Mouse (Mus musculus) forebrain, embryonic 12.5 days (tissue): ENCODE data around the gene Ins2. TPM values are rescaled to one million over a fixed set of nuclear protein-coding genes. Genes with fewer than 3 reads are reported as not detected.

Source experiments
- ATAC-seq: fragments of 200-750 bp; cut with Nextera tagmentation; 2 replicates; pipeline ENCODE4 v1.8.0; 2017; ENCODE audit warnings: moderate TSS enrichment; ENCODE audit not compliant: low FRiP score
- H3K27ac ChIP-seq: fragments of 300-500 bp; sonication (generic); 2 replicates; pipeline ENCODE4 v1.5.1; 2016; ENCODE audit warnings: mild to moderate bottlenecking
- H3K27me3 ChIP-seq: fragments of 300-500 bp; sonication (generic); 2 replicates; pipeline ENCODE4 v1.6.1; 2016; ENCODE audit warnings: mild to moderate bottlenecking
- H3K36me3 ChIP-seq: fragments of 300-500 bp; sonication (generic); replicated peaks from 2 replicates; pipeline ENCODE4 v1.6.1; 2016; ENCODE audit warnings: mild to moderate bottlenecking
- H3K4me1 ChIP-seq: fragments of 300-500 bp; sonication (generic); 2 replicates; pipeline ENCODE4 v1.6.1; 2016
- H3K4me2 ChIP-seq: fragments of 300-500 bp; sonication (generic); 2 replicates; pipeline ENCODE4 v1.6.1; 2016; ENCODE audit warnings: mild to moderate bottlenecking, moderate library complexity
- H3K4me3 ChIP-seq: fragments of 300-500 bp; sonication (generic); replicated peaks from 2 replicates; pipeline ENCODE4 v1.5.1; 2016; ENCODE audit warnings: mild to moderate bottlenecking
- H3K9ac ChIP-seq: fragments of 300-500 bp; sonication (generic); 2 replicates; pipeline ENCODE4 v1.6.1; 2016; ENCODE audit warnings: mild to moderate bottlenecking
- H3K9me3 ChIP-seq: fragments of 300-500 bp; sonication (generic); 2 replicates; pipeline ENCODE4 v1.6.1; 2016
- WGBS: fragments of 180-500 bp; shearing (Covaris S2); methylation state at CpG from one replicate; pipeline ENCODE4 v1.1.7; 2016; 5-methylcytosine and 5-hydroxymethylcytosine counted together
- polyA plus RNA-seq: library from polyadenylated mRNA; unstranded; fragments of >200 nt; fragmentation: Nextera tagmentation; extraction: Ambion mirVana; gene quantifications from 2 replicates; pipeline ENCODE4 v1.2.1, GENCODE M21; 2016

The Ins2 gene
- polyA plus RNA-seq, 1 experiment from 2014 or later, result not detected

- Histone ChIP-seq H3K4me1 (peaks cover 40% of the 10 kb centered on the region), H3K36me3 (no peaks in the 10 kb centered on the region), H3K4me2 (no peak overlapping the region)
Measured at GRCm38 (mm10) chr7:142661811-142662210, 81.4 kb downstream of the Ins2 start.

DNA sequence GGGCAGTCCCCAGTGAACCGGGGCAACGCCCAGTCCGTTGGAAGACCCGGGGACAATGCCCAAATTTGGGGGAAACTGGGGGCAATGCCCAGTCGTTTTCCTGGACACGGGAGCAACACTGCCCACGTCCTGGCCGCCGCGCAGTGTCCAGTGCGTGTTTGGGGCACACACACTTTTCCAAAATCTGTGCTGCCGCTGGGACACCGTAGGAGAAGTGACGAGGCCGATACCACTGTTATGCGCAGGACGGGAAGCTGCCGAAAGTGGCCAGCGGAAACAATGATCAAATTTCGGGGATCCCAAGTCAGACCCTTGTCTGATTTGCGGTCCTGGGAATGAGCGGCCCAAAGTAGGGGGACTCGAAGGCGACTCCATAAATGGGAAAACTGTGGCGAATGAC lies 82.1 kb downstream of the Ins2 start:
- Histone ChIP-seq H3K9me3 (no peaks in the 10 kb centered on the region), H3K27me3 (peaks cover 96% of the 10 kb centered on the region), H3K36me3 (no peaks in the 10 kb centered on the region), H3K4me1 (peaks cover 40% of the 10 kb centered on the region), H3K4me2 (peak overlapping the region; percentile 57), H3K4me3 (peak overlapping the region; percentile 44), H3K9ac (peak overlapping the region; percentile 8; the same call in 1 of the 2 replicates), H3K27ac (no peak overlapping the region)
- under 1% methylated on average over 25 of the region's 25 CpGs for WGBS
- ATAC-seq, result no peak

More at GRCm38 (mm10) chr7:142661811-142662210, 81.4 kb downstream of the Ins2 start:
- ATAC-seq, result no peak
- no peak overlapping the region for H3K9ac ChIP-seq
- peaks cover 96% of the 10 kb centered on the region for H3K27me3 ChIP-seq
- no peak overlapping the region for H3K4me3 ChIP-seq
- H3K27ac ChIP-seq, result no peak overlapping the region
- H3K9me3 ChIP-seq, result no peaks in the 10 kb centered on the region

DNA sequence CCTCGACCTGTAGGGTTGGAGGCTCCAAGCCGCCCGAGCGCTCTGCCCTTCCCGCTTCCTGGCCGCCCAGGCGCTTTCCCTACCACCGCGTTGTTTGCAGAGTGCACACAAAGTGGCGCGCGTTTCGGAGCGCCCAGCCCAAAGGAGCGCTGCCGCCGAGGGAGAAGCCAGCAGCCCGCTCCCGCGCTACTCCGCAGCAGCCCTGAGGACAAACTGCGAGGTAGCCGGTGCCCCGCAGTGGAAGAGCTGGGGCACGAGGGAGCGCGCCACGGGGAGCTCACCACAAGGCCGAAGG lies 82.6 kb downstream of the Ins2 start:
- Histone ChIP-seq H3K27me3 (peaks cover 96% of the 10 kb centered on the region), H3K27ac (no peak overlapping the region), H3K4me2 (peak overlapping the region; percentile 57), H3K36me3 (no peaks in the 10 kb centered on the region), H3K9me3 (no peaks in the 10 kb centered on the region), H3K4me1 (peaks cover 40% of the 10 kb centered on the region), H3K9ac (peak overlapping the region; percentile 8; the same call in 1 of the 2 replicates), H3K4me3 (peak overlapping the region; percentile 44)
- under 1% methylated on average over 29 of the region's 29 CpGs for WGBS
- ATAC-seq, result no peak

DNA sequence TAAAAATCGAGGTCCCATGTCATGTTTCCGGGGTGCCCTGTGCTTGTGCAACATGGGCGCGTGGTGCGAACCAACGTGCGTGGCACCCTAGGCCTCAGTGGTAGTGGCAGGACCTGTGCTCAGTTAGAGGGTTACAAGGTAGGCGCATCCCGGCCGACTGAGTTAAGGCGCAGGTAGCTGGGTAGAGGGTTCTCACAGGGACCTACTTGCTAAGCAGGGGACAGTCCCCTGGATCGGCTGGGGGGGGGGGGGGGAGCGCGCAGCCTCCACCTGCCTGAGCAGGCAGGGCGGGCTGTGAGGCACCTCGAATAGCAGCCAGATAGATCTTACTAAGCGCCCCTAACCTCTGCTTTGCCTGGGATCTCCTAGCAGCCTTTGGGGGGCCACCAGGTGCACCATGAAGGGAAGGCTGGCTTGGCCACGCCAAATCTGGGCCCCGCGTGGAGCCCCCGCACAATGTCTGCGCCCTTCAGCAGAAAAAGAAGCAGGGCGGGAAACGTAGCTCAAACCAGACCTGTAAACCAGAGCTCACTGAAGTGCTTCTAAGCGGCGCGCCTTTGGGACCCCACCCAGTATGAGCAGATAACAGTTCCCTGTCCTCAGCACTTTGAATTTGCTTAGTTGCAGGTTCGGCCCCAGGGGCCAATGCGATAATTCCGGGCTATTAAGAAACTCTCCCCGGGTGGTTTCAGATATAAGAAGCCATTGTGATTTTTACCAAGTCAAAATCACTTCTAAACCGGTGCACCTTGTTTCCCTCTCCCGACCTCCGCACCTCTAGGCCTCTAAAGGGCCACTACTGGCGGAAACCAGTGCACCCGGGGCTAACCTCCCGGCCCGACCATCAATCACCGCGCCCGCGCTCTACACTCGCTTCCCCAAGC lies 83.2 kb downstream of the Ins2 start:
- Histone ChIP-seq H3K4me2 (peak overlapping the region; percentile 57), H3K4me3 (peak overlapping the region; percentile 44), H3K9me3 (no peaks in the 10 kb centered on the region), H3K9ac (peak overlapping the region; percentile 48; the same call in 1 of the 2 replicates), H3K36me3 (no peaks in the 10 kb centered on the region), H3K27me3 (peaks cover 96% of the 10 kb centered on the region), H3K4me1 (peaks cover 40% of the 10 kb centered on the region), H3K27ac (no peak overlapping the region)
- ATAC-seq, result no peak
- WGBS, result under 1% methylated on average over 40 of the region's 43 CpGs

DNA sequence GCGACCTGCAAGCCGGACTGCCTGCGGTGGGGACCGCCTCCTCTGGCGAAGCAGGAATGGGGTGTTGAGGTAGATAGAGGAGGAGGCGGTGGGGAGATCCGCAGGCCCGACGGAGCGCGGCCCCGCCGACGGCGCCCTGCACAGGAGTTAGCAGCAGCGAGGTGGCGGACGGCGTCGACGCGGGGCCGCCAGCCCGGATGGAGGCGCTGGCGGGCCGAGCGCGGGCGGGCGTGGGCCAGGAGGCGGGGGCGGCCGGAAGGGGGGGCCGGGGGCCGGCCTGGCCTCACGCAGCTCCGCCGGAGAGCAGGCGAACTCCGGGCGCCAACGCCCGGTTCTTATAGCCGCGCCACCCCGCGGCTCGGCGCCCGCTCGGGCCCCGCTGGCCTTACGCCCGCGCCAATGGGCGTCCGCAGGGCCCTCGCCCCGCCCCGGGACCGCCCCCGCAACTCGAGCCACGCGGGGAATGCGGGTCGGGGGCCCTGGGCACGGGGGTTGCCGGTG lies 84.0 kb downstream of the Ins2 start:
- 0 out of 2 replicates have a peak overlapping the region, but pooled peaks have one; percentile 31 for H3K27ac ChIP-seq
- WGBS, result under 1% methylated on average over 37 of the region's 70 CpGs

DNA sequence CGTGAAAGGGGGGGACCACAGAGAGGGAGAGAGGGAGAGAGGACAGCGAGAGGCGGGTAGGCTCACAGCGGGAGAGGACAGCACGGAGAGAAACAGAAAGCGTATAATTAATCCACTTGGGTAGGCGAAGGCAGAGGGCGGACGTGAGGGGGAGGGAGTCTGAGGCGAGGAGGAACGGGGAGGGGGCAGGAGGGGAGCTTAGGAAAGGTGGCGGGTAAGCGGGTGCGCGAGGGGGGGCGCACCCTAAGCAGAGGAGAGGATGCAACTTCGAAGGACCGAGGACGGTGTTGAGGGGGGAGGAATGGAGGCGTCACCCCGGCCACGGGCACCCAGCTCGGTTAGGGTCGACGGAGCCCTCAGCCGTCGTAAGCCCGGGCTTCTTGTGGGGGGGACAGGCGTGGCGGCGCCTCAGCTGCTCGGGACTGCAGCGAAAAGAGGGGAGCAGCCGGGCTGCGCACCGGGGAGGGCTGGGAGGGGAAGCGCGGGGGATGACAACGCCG lies 84.5 kb downstream of the Ins2 start:
- ATAC-seq, result peak; percentile 22
- H3K4me1 ChIP-seq, result peaks cover 36% of the 10 kb centered on the region
- H3K27ac ChIP-seq, result 0 out of 2 replicates have a peak overlapping the region, but pooled peaks have one; percentile 31

More for the DNA sequence above, 84.0 kb downstream of the Ins2 start:
- H3K4me1 ChIP-seq, result peaks cover 40% of the 10 kb centered on the region
- peak overlapping the region; percentile 44 for H3K4me3 ChIP-seq
- peak overlapping the region; percentile 57 for H3K4me2 ChIP-seq
- peak; percentile 54 for ATAC-seq
- no peaks in the 10 kb centered on the region for H3K9me3 ChIP-seq
- H3K9ac ChIP-seq, result peak overlapping the region; percentile 48
- H3K27me3 ChIP-seq, result peaks cover 96% of the 10 kb centered on the region
- H3K36me3 ChIP-seq, result no peaks in the 10 kb centered on the region

GRCm38 (mm10) chr7:142657821-142658614 lies 85.2 kb downstream of the Ins2 start:
- Histone ChIP-seq H3K27ac (0 out of 2 replicates have a peak overlapping the region, but pooled peaks have one; percentile 8), H3K4me3 (peak overlapping the region; percentile 44), H3K4me2 (peak overlapping the region; percentile 57), H3K27me3 (peaks cover 95% of the 10 kb centered on the region), H3K9me3 (no peaks in the 10 kb centered on the region), H3K4me1 (peaks cover 36% of the 10 kb centered on the region), H3K9ac (peak overlapping the region; percentile 48; the same call in 1 of the 2 replicates), H3K36me3 (no peaks in the 10 kb centered on the region)
- 1% methylated on average over 33 of the region's 34 CpGs for WGBS
- ATAC-seq, result no peak

More for the DNA sequence above, 84.5 kb downstream of the Ins2 start:
- Histone ChIP-seq H3K27me3 (peaks cover 96% of the 10 kb centered on the region), H3K36me3 (no peaks in the 10 kb centered on the region), H3K9ac (peak overlapping the region; percentile 48; the same call in 1 of the 2 replicates), H3K9me3 (no peaks in the 10 kb centered on the region), H3K4me3 (peak overlapping the region; percentile 44), H3K4me2 (peak overlapping the region; percentile 57)
- under 1% methylated on average over 37 of the region's 40 CpGs for WGBS

DNA sequence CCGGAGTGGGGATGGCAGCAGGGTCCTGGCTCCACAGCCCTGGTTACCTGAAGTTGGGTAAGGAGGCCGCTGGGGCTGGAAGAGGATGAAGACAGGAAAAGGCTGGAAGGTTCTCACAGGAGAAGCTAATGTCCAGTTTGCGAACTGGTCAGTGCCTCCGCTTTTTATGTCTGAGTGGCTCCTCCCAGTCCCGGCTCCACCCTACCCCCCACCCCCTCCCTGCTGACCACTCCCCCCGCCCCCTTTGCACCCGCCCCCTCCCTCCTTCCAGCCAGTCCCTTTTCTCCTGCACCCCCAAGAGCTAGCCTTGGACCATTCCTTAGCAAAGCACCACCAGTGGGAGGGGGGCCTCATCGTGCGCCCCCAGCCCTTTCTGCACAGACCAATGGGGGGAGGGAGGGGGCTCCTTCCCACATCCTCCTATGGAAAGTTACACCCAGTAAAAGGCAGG lies 85.8 kb downstream of the Ins2 start:
- no peak for ATAC-seq
- Histone ChIP-seq H3K36me3 (no peaks in the 10 kb centered on the region), H3K4me2 (no peak overlapping the region), H3K4me1 (peaks cover 36% of the 10 kb centered on the region), H3K9me3 (no peaks in the 10 kb centered on the region), H3K27me3 (peaks cover 95% of the 10 kb centered on the region), H3K27ac (no peak overlapping the region), H3K4me3 (peak overlapping the region; percentile 44; the same call in 1 of the 2 replicates), H3K9ac (peak overlapping the region; percentile 48; the same call in 1 of the 2 replicates)
- WGBS, result 33% methylated on average over 2 of the region's 9 CpGs

DNA sequence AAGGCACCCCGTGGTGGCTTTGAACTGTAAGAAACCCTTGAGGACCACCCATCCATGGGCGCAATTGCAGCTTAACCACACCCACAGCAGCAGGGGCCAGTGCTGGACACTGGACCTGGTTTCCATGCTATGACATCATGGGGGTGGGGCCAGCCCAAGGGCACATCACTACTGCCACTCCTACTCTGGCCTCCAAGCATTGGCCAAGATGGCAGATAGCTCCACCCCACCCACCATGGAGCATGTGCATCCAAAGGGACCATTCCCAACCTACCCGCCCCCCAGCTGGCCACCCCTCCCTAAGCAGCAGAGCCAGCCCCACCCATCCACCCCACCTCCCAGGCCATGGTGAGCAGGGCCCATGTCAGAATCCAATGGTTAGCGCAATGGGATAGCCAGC lies 87.1 kb downstream of the Ins2 start:
- 26% methylated on average over 4 of the region's 4 CpGs for WGBS
- no peaks in the 10 kb centered on the region for H3K9me3 ChIP-seq
- peaks cover 97% of the 10 kb centered on the region for H3K27me3 ChIP-seq
- 0 out of 2 replicates have a peak overlapping the region, but pooled peaks have one; percentile 9 for H3K4me2 ChIP-seq
- no peak overlapping the region for H3K9ac ChIP-seq
- H3K4me1 ChIP-seq, result peaks cover 36% of the 10 kb centered on the region
- no peak for ATAC-seq
- H3K36me3 ChIP-seq, result no peaks in the 10 kb centered on the region
- H3K4me3 ChIP-seq, result no peak overlapping the region
- H3K27ac ChIP-seq, result no peak overlapping the region

GRCm38 (mm10) chr7:142655633-142656032 lies 87.5 kb downstream of the Ins2 start:
- Histone ChIP-seq H3K27me3 (peaks cover 97% of the 10 kb centered on the region), H3K4me1 (peaks cover 32% of the 10 kb centered on the region), H3K4me3 (no peak overlapping the region), H3K9ac (no peak overlapping the region), H3K36me3 (no peaks in the 10 kb centered on the region), H3K4me2 (no peak overlapping the region), H3K9me3 (no peaks in the 10 kb centered on the region), H3K27ac (no peak overlapping the region)
- WGBS, result 4% methylated on average over 11 of the region's 11 CpGs
- ATAC-seq, result no peak

- Histone ChIP-seq H3K9ac (no peak overlapping the region), H3K9me3 (no peaks in the 10 kb centered on the region), H3K27ac (no peak overlapping the region), H3K4me2 (no peak overlapping the region), H3K27me3 (peaks cover 85% of the 10 kb centered on the region), H3K4me1 (peaks cover 12% of the 10 kb centered on the region), H3K4me3 (no peak overlapping the region), H3K36me3 (no peaks in the 10 kb centered on the region)
- WGBS, result 7% methylated on average over 18 of the region's 18 CpGs
- no peak for ATAC-seq
Measured at GRCm38 (mm10) chr7:142653726-142654125, 89.5 kb downstream of the Ins2 start.

DNA sequence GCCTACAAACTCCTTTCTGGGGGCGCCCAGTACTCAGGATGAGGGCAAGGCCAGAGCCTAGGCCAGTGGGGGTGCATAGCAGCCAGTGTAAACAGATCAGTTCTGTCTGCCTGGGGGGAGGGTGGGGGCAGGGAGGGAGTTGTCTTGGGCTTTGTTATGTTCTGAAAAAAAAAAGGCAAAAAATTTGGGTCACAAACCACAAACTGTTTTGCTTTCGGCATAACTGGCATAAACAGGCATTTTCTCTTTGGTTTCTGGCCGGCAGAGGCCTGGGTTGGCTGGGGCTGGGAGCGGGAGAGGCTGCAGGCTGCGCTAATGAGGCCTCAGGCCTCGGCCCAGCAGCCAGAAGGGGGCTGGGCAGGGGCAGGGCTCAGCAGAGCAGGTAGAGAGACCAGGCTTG lies 96.5 kb downstream of the Ins2 start:
- H3K27me3 ChIP-seq, result peaks cover 25% of the 10 kb centered on the region
- H3K27ac ChIP-seq, result no peak overlapping the region
- no peaks in the 10 kb centered on the region for H3K4me1 ChIP-seq
- no peaks in the 10 kb centered on the region for H3K9me3 ChIP-seq
- WGBS, result 25% methylated on average over 6 of the region's 6 CpGs
- H3K4me2 ChIP-seq, result no peak overlapping the region
- no peak overlapping the region for H3K9ac ChIP-seq
- no peak overlapping the region for H3K4me3 ChIP-seq
- no peak for ATAC-seq
- H3K36me3 ChIP-seq, result no peaks in the 10 kb centered on the region
